Comparison of ENCODE assay signal across 7 mouse cellular contexts in genomic region chr15:64032748-64033355, GRCm38 (mm10). TPM values are rescaled to one million over a fixed set of nuclear protein-coding genes. Genes with fewer than 3 reads are reported as not detected.
DNase-seq lines count a peak whose midpoint lies in the region; ATAC-seq and TF ChIP-seq lines count a peak whose summit lies in the region.

No protein-coding gene starts in this region.

- peaks cover 100% of the 10 kb centered on the region for H3K79me2 ChIP-seq in macrophage (ENCODE audit: inconsistent target)

- peaks cover 4% of the 10 kb centered on the region; the same call in 1 of the 2 replicates for H3K4me1 ChIP-seq in kidney, embryonic 14.5 days (ENCODE audit: control insufficient read depth, insufficient read depth, low read length)
- H3K4me1 ChIP-seq in forebrain, postnatal 0 days (ENCODE audit: insufficient read depth) = peaks cover 4% of the 10 kb centered on the region; the same call in 1 of the 2 replicates

- H3K4me2 ChIP-seq in kidney, embryonic 14.5 days (replicated peaks; ENCODE audit: low read depth, low read length) = no peak overlapping the region
- no peak overlapping the region for H3K4me2 ChIP-seq in forebrain, postnatal 0 days (ENCODE audit: low read depth)

- DNase-seq in kidney, adult 11 months = no peak
- DNase-seq in forebrain, postnatal 0 days = peak; percentile 46
- DNase-seq in urinary bladder, postnatal 4 days (ENCODE audit: low spot score in 2 of 2) = no peak

- H3K27me3 ChIP-seq in kidney, embryonic 14.5 days (ENCODE audit: control insufficient read depth, insufficient read depth, low read length) = no peaks in the 10 kb centered on the region
- no peaks in the 10 kb centered on the region for H3K27me3 ChIP-seq in forebrain, postnatal 0 days (ENCODE audit: insufficient read depth, low read length)

- no peak overlapping the region for H3K9ac ChIP-seq in kidney, embryonic 14.5 days (ENCODE audit: low read depth, low read length)
- no peak overlapping the region for H3K9ac ChIP-seq in forebrain, postnatal 0 days

- no peak overlapping the region for H3K27ac ChIP-seq in kidney, embryonic 14.5 days (ENCODE audit: low read depth, low read length)
- no peak overlapping the region for H3K27ac ChIP-seq in forebrain, postnatal 0 days (ENCODE audit: low read depth, low read length)
- H3K27ac ChIP-seq in macrophage = peak overlapping the region; percentile 59

- TF ChIP-seq CTCF in forebrain, postnatal 0 days (IDR thresholded peaks at IDR 0.05; ENCODE audit: low read depth) = no peak

- ATAC-seq in kidney, embryonic 14.5 days (ENCODE audit: low FRiP score, low TSS enrichment) = peak; percentile 15; the same call in 1 of the 2 replicates
- ATAC-seq in common myeloid progenitor, adult 5-6 weeks (replicated peaks; ENCODE audit: low read depth, poor library complexity, severe bottlenecking) = peak; percentile 55
- ATAC-seq in forebrain, postnatal 0 days = peak; percentile 71
- ATAC-seq in cerebellum, adult (ENCODE audit: insufficient number of reproducible peaks, low FRiP score, low TSS enrichment) = no peak

- no peak overlapping the region for H3K4me3 ChIP-seq in kidney, embryonic 14.5 days (ENCODE audit: low read length)
- H3K4me3 ChIP-seq in forebrain, postnatal 0 days (ENCODE audit: low read depth, low read length) = no peak overlapping the region
- H3K4me3 ChIP-seq in macrophage (ENCODE audit: inconsistent target) = no peak overlapping the region

- H3K36me3 ChIP-seq in kidney, embryonic 14.5 days (ENCODE audit: control insufficient read depth, insufficient read depth, low read length) = no peaks in the 10 kb centered on the region
- H3K36me3 ChIP-seq in forebrain, postnatal 0 days (ENCODE audit: insufficient read depth) = no peaks in the 10 kb centered on the region
- H3K36me3 ChIP-seq in macrophage (ENCODE audit: inconsistent target) = no peaks in the 10 kb centered on the region

- 72% methylated on average over 10 of the region's 10 CpGs for WGBS in kidney, embryonic 14.5 days
- WGBS in forebrain, postnatal 0 days = 46% methylated on average over 10 of the region's 10 CpGs
- WGBS in macrophage (ENCODE audit: missing documents) = 20% methylated on average over 9 of the region's 10 CpGs

- no peaks in the 10 kb centered on the region for H3K9me3 ChIP-seq in kidney, embryonic 14.5 days (ENCODE audit: control insufficient read depth, low read length)
- H3K9me3 ChIP-seq in forebrain, postnatal 0 days (ENCODE audit: low read length) = no peaks in the 10 kb centered on the region

RNA-seq across cellular contexts. Expression of gene Fam49b, which starts 27.4 kb away (rescaled TPM):
- 71.7 and 88.3 TPM in 2 replicates for polyA plus RNA-seq in kidney, embryonic 14.5 days (2014; fragmentation: Nextera tagmentation; extraction: Ambion mirVana)
- 118 and 148 TPM in 2 replicates for total RNA-seq in common myeloid progenitor, adult 5-6 weeks (2017)
- total RNA-seq in forebrain, postnatal 0 days (2014; rRNA removed) = 165 and 184 TPM in 2 replicates
- 146 and 156 TPM in 2 replicates for polyA plus RNA-seq in forebrain, postnatal 0 days (2015; fragmentation: Nextera tagmentation; extraction: Ambion mirVana)
- 100 to 1,000 TPM in 20 of 26 experiments, 10 to 100 TPM in 6; 58.2 to 328 (median 181) TPM for total RNA-seq in macrophage (2018; cell fraction: chromatin; rRNA removed)
- total RNA-seq in macrophage (2018; cell fraction: cytosol; rRNA removed) = 100 to 1,000 TPM in 14 of 26 experiments, 10 to 100 TPM in 12; 73.9 to 143 (median 102) TPM
- total RNA-seq in macrophage (2018; cell fraction: nucleus; rRNA removed) = 100 to 1,000 TPM in 20 of 26 experiments, 10 to 100 TPM in 6; 73.4 to 267 (median 156) TPM
- polyA plus RNA-seq in macrophage (2018) = 104 to 139 TPM (median 138 TPM) in 3 replicates
